Mouse (Mus musculus): ENCODE measurements around the gene Mob1a.

Mob1a gene

DNA sequence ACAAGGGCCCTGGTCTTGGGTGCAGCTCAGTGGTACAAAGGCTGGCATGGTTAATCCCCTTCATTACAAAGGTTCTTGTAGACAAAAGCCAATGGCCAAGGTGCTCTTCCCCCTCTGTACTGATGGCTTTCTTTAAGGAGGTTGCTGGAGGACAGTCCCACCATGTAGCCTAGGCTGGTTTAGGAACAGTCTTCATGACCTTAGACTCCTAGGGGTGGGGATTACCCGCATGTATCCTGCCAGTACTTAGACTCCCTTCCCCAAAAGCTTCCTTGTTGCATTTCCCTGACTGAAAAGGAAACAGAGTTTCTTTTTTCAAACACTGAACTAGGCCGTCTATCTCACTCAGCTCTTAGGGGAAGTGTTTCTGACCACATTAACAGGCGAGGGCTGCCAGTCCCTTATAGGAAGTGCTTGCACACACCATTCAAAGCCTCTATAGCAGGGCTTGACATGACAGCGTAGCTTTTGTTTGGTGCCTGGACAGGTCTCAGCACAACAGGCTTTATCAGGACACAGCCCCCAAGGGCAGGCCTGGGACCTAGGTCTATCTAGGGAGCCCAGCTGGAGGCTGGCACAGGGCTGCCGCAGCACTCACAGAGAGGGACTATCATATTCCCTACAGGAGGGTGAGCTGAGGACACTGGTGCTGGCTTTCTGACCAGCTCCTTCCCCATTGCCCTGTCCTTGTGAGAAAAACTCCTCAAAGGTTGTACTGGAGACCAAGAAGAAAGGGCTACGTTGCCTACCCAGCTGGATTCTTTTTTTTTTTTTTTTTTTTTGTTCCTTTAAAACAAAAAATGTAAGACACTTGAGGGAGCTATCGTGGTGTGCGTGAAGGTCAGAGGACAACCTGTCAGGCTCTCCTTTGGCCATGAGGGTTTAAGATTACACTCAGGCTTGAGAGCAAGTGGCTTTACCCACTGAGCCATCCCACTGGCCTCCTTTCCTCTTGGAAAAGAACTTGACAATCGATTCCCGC is 56.0 kb downstream of the Mob1a start:
- in situ Hi-C loops (cut with MboI, MseI): no loop called here

DNA sequence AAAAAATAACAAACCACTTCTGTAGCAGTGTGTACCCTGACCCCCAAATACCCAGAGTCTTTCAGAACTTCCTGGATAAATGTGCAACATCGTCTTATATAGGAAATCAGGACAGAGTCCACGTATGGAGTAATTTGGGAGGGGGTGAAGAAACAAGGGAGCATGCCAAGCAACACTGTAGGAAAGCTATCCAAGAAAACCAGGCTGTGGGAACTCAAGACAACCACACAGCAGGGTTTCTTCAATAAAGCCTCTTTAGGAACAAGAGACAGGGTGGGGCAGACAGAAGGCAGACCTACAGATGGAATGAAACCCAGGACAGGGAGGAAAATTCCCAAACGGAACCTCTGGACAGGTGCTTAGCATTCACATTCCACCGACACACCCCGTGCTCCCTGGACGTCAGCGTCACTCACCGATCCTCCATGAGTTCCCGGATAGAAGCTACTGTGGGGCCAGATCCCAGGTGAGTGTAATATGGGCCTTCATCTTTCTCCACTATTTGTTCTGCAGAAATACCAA is 59.8 kb downstream of the Mob1a start:
- in situ Hi-C loops (cut with MboI, MseI): no loop called here

DNA sequence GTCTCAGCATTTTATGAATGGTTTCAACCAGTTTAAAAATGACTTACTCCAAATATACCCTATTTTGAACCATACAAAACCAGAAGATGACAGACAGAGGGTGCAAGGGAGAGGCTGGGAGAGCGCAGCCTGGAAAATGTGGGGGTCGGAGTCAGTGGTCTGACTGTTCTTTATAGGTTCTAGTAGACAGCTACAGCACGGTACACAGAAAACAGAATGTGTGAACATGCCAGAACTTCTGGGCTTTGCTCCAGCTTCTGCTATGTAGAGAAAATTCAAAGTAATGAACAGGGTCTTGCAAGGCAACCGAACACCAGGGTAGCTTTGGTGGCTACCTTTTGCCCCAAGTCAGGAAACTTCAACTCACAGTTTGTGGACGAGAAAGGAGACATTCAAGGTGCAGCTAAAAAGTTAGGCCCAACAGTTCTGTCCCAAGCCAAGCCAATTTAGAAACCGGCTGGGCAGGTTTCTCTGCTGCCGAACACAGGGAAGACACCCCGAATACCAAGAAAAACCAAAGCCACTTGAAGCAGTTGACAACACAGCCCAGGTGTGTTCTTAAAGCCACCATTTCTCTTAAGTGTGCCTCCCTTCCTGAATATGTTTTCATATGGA is 66.5 kb downstream of the Mob1a start:
- in situ Hi-C loops (cut with MboI, MseI): no loop called here

Measured in T-helper 1 cell (primary cell).